Mouse (Mus musculus): ENCODE measurements around the gene Gigyf2.

GRCm38 (mm10) chr1:87283410-87283960, 43.3 kb upstream of the Gigyf2 start:
- TF ChIP-seq GATA1 (IDR thresholded peaks at IDR 0.05; ENCODE audit: borderline replicate concordance, low read length) (no peak), FLI1 (IDR thresholded peaks at IDR 0.05; ENCODE audit: low read length) (no peak)

Measured in megakaryocyte, embryonic 14.5 days (primary cell).